Mouse (Mus musculus) ES-Bruce4 (cell line): Measurements from ENCODE around the gene Wdr49. TPM values are rescaled to one million over a fixed set of nuclear protein-coding genes. Genes with fewer than 3 reads are reported as not detected.

Source experiments
- H3K27ac ChIP-seq: 2 replicates; pipeline ENCODE4 v1.5.1; 2012; ENCODE audit warnings: low read length, inconsistent platforms; ENCODE audit not compliant: insufficient read depth
- H3K27me3 ChIP-seq: 2 replicates; pipeline ENCODE4 v1.6.1; 2012; ENCODE audit warnings: mild to moderate bottlenecking, low read length, inconsistent platforms; ENCODE audit not compliant: control insufficient read depth, poor library complexity, insufficient read depth, severe bottlenecking
- H3K36me3 ChIP-seq: 2 replicates; pipeline ENCODE4 v1.6.1; 2012; ENCODE audit warnings: inconsistent platforms, mild to moderate bottlenecking, low read length, moderate library complexity; ENCODE audit not compliant: control insufficient read depth, poor library complexity, insufficient read depth, severe bottlenecking
- H3K4me1 ChIP-seq: one replicate; pipeline ENCODE4 v1.8.1; 2011; ENCODE audit warnings: low read length; ENCODE audit not compliant: control insufficient read depth, insufficient read depth
- H3K4me3 ChIP-seq: 2 replicates; pipeline ENCODE4 v1.5.1; 2011; ENCODE audit warnings: low read depth, mild to moderate bottlenecking, low read length
- H3K9ac ChIP-seq: 2 replicates; pipeline ENCODE4 v1.6.1; 2012; ENCODE audit warnings: low read depth, mild to moderate bottlenecking, inconsistent platforms; ENCODE audit not compliant: poor library complexity, severe bottlenecking
- H3K9me3 ChIP-seq: replicated peaks from 2 replicates; pipeline ENCODE4 v1.6.1; 2012; ENCODE audit warnings: mild to moderate bottlenecking, low read length, inconsistent platforms; ENCODE audit not compliant: control insufficient read depth, poor library complexity, insufficient read depth, severe bottlenecking
- CTCF ChIP-seq: IDR thresholded peaks from one replicate; pipeline ENCODE4 v1.8.1; 2011; ENCODE audit warnings: low read depth, low read length
- EP300 ChIP-seq: IDR thresholded peaks from 2 replicates; pipeline ENCODE4 v1.6.1; 2011; ENCODE audit warnings: low read depth, low read length; ENCODE audit not compliant: insufficient read depth
- POLR2A ChIP-seq: IDR thresholded peaks from one replicate; pipeline ENCODE4 v1.8.1; 2011; ENCODE audit warnings: low read length; ENCODE audit not compliant: insufficient read depth
- polyA plus RNA-seq: library from polyadenylated mRNA; stranded (reverse); fragments of >200 nt; gene quantifications from 2 replicates; pipeline ENCODE4 v1.2.4, GENCODE M21; 2011; ENCODE audit warnings: low read depth; ENCODE audit not compliant: missing spikeins, insufficient read depth, insufficient read length

Wdr49 gene
- polyA plus RNA-seq, 1 experiment, result not detected

- Histone ChIP-seq H3K27me3 (no peaks in the 10 kb centered on the region), H3K36me3 (no peaks in the 10 kb centered on the region), H3K4me3 (no peak overlapping the region), H3K9me3 (no peaks in the 10 kb centered on the region), H3K9ac (no peak overlapping the region), H3K4me1 (no peaks in the 10 kb centered on the region), H3K27ac (no peak overlapping the region)
- no peak for TF ChIP-seq EP300
- TF ChIP-seq CTCF, result no peak
- TF ChIP-seq POLR2A, result no peak
Observed at GRCm38 (mm10) chr3:75395121-75395895, 86.6 kb downstream of the Wdr49 start.

GRCm38 (mm10) chr3:75394487-75394886 is 87.5 kb downstream of the Wdr49 start:
- Histone ChIP-seq H3K9ac (no peak overlapping the region), H3K27me3 (no peaks in the 10 kb centered on the region), H3K36me3 (no peaks in the 10 kb centered on the region), H3K27ac (no peak overlapping the region), H3K4me1 (no peaks in the 10 kb centered on the region), H3K9me3 (no peaks in the 10 kb centered on the region), H3K4me3 (no peak overlapping the region)
- TF ChIP-seq CTCF, result no peak
- TF ChIP-seq POLR2A, result no peak
- no peak for TF ChIP-seq EP300

- H3K9ac ChIP-seq, result no peak overlapping the region
- no peak overlapping the region for H3K4me3 ChIP-seq
- no peak overlapping the region for H3K27ac ChIP-seq
- H3K9me3 ChIP-seq, result no peaks in the 10 kb centered on the region
- no peaks in the 10 kb centered on the region for H3K27me3 ChIP-seq
- H3K4me1 ChIP-seq, result no peaks in the 10 kb centered on the region
- TF ChIP-seq CTCF, result no peak
- TF ChIP-seq EP300, result no peak
- TF ChIP-seq POLR2A, result no peak
- H3K36me3 ChIP-seq, result no peaks in the 10 kb centered on the region
Observed at GRCm38 (mm10) chr3:75381776-75382175, 100.2 kb downstream of the Wdr49 start.

- Histone ChIP-seq H3K27ac (no peak overlapping the region), H3K4me1 (no peaks in the 10 kb centered on the region), H3K9ac (no peak overlapping the region), H3K4me3 (no peak overlapping the region), H3K36me3 (no peaks in the 10 kb centered on the region), H3K27me3 (no peaks in the 10 kb centered on the region), H3K9me3 (no peaks in the 10 kb centered on the region)
- TF ChIP-seq CTCF (no peak), POLR2A (no peak), EP300 (no peak)
Observed at GRCm38 (mm10) chr3:75353972-75354371, 128.0 kb downstream of the Wdr49 start.

GRCm38 (mm10) chr3:75337196-75337595 is 144.8 kb downstream of the Wdr49 start:
- TF ChIP-seq POLR2A, result no peak
- TF ChIP-seq CTCF, result no peak
- TF ChIP-seq EP300, result no peak
- H3K27me3 ChIP-seq, result no peaks in the 10 kb centered on the region
- H3K9ac ChIP-seq, result no peak overlapping the region
- no peak overlapping the region for H3K27ac ChIP-seq
- no peaks in the 10 kb centered on the region for H3K36me3 ChIP-seq
- H3K9me3 ChIP-seq, result no peaks in the 10 kb centered on the region
- no peak overlapping the region for H3K4me3 ChIP-seq
- H3K4me1 ChIP-seq, result no peaks in the 10 kb centered on the region

- TF ChIP-seq CTCF (no peak), POLR2A (no peak), EP300 (no peak)
- H3K27ac ChIP-seq, result no peak overlapping the region
- no peak overlapping the region for H3K4me3 ChIP-seq
- H3K36me3 ChIP-seq, result no peaks in the 10 kb centered on the region
- H3K27me3 ChIP-seq, result no peaks in the 10 kb centered on the region
- H3K9me3 ChIP-seq, result no peaks in the 10 kb centered on the region
- no peak overlapping the region for H3K9ac ChIP-seq
- no peaks in the 10 kb centered on the region for H3K4me1 ChIP-seq
Observed at GRCm38 (mm10) chr3:75320999-75321398, 161.0 kb downstream of the Wdr49 start.
